14 mouse cellular contexts compared by ENCODE assay signal in the genomic region with DNA sequence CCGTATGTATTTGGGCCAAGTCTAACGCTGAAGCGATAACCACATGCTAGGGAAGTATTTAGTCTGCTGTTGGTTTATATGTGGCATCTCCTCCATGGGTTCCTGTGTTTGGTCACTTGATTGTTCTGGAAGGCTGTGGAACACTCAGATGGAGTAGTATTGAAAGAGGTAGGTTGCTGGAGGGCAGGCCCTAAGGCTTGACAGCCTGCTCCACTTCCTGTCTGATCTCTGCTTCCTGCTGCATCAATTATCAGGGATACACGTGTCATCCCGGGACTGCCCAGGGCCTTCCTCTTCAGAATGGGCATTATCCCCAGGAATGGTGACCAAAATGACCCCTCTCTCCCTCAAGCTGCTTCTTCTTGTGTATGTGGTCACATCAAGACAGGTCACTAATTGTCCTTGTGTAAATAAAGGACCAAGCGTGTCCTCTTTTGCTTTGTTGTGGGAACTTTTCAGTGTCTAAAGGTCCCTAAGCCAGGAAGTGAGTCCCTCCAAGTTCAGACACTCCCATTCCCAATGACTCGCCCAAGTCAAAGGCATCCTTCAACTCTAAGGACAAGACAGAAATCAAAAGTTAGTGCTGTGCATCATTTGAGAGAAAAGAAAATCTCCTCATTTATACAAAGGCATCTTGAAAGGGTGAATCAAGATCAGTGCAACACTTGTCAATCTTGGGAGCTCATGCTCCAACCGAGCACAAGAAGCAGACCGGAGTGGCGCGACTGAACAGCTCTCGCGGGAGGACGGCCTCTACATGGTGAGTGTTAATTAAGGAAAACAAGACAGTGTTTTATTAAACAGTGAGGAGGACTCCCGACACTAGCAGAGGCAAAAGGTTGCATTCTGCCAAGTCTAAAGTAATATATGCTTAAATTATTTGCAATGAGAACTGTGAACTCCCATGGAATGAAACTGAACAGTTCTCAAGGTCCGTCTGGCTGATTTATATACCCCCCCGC.
DNase-seq lines count a peak whose midpoint lies in the region; ATAC-seq and TF ChIP-seq lines count a peak whose summit lies in the region.
"Had no signal": no experiment of that assay in that cellular context is flagged by ENCODE, and none has a peak within 500 bp of the region (broad histone marks: within the 10 kb centered on the region; RNA-seq: fewer than 3 reads in every experiment).

No protein-coding gene starts in this region.

- TF ChIP-seq POLR2A in brain, embryonic 14.5 days (IDR thresholded peaks at IDR 0.05; ENCODE audit: borderline replicate concordance, extremely low read depth, insufficient read depth, insufficient read length, poor library complexity, severe bottlenecking) = no peak
- TF ChIP-seq POLR2A in thymus, adult 2 months (IDR thresholded peaks at IDR 0.05; ENCODE audit: control insufficient read depth, extremely low read depth, insufficient read depth, low read length, poor library complexity) = no peak

- H3K4me2 ChIP-seq in heart, embryonic 13.5 days = 0 out of 2 replicates have a peak overlapping the region, but pooled peaks have one; percentile 3
- H3K4me2 ChIP-seq: embryonic facial prominence, embryonic 13.5 days; liver, embryonic 15.5 days; neural tube, embryonic 12.5 days had no signal

- H3K27ac ChIP-seq in heart, embryonic 13.5 days (replicated peaks) = no peak overlapping the region
- no peak overlapping the region for H3K27ac ChIP-seq in thymus, adult 2 months (ENCODE audit: control insufficient read depth, insufficient read depth, low read length)
- H3K27ac ChIP-seq: embryonic facial prominence, embryonic 13.5 days; hindbrain, postnatal 0 days; limb, embryonic 10.5 days; liver, embryonic 15.5 days; neural tube, embryonic 12.5 days had no signal

- H3K4me3 ChIP-seq in heart, embryonic 13.5 days = no peak overlapping the region
- no peak overlapping the region for H3K4me3 ChIP-seq in thymus, adult 2 months (ENCODE audit: control insufficient read depth, insufficient read depth, low read length)
- H3K4me3 ChIP-seq: embryonic facial prominence, embryonic 13.5 days; limb, embryonic 10.5 days; liver, embryonic 15.5 days; neural tube, embryonic 12.5 days had no signal

- TF ChIP-seq CTCF in brain, embryonic 14.5 days (IDR thresholded peaks at IDR 0.05; ENCODE audit: borderline replicate concordance, extremely low read depth, insufficient read depth, insufficient read length) = no peak
- TF ChIP-seq CTCF in thymus, adult 2 months (IDR thresholded peaks at IDR 0.05; ENCODE audit: borderline replicate concordance, control insufficient read depth, extremely low read depth, insufficient read depth, low read length, poor library complexity) = no peak

- intact Hi-C loops in heart, postnatal 25 days (cut with DNase I) = loop anchor here (10.0 kb wide), 1 partner anchor 109 kb away; no protein-coding TSS in a partner anchor

- H3K9me3 ChIP-seq in heart, embryonic 13.5 days = no peaks in the 10 kb centered on the region
- H3K9me3 ChIP-seq: embryonic facial prominence, embryonic 13.5 days; limb, embryonic 10.5 days; liver, embryonic 15.5 days; neural tube, embryonic 12.5 days had no signal

- H3K9ac ChIP-seq in heart, embryonic 13.5 days = no peak overlapping the region
- H3K9ac ChIP-seq: embryonic facial prominence, embryonic 13.5 days; liver, embryonic 15.5 days; neural tube, embryonic 12.5 days had no signal

- H3K4me1 ChIP-seq in heart, embryonic 13.5 days = peaks cover 54% of the 10 kb centered on the region
- H3K4me1 ChIP-seq in thymus, adult 2 months (replicated peaks; ENCODE audit: control insufficient read depth, insufficient read depth, low read length) = no peaks in the 10 kb centered on the region; the same call in 1 of the 2 replicates
- H3K4me1 ChIP-seq: liver, embryonic 15.5 days had no signal

- DNase-seq in heart, postnatal 25 days (ENCODE audit: low spot score) = no peak
- DNase-seq in kidney, adult 18-20 months = peak; percentile 16
- DNase-seq in kidney, postnatal 10 days = no peak
- peak; percentile 60 for DNase-seq in brain, embryonic 14.5 days (ENCODE audit: low read depth)
- DNase-seq in kidney, adult 8-10 months = peak; percentile 11 to 20
- DNase-seq in thymus, adult 2 months = no peak
- DNase-seq: cerebellum, adult 8-10 months had no signal

- WGBS in heart, embryonic 13.5 days = 71% methylated on average over 17 of the region's 17 CpGs
- WGBS in thymus, adult 2 months = 95% methylated on average over 17 of the region's 17 CpGs

- no peak for ATAC-seq in heart, embryonic 13.5 days (ENCODE audit: extremely low read depth, insufficient number of reproducible peaks, low FRiP score, low TSS enrichment)
- no peak for ATAC-seq in activated CD4-positive, CD25-positive, alpha-beta regulatory T cell, adult 4 months
- ATAC-seq: hindbrain, postnatal 0 days had no signal

- peaks cover 8% of the 10 kb centered on the region; the same call in 1 of the 2 replicates for H3K36me3 ChIP-seq in heart, embryonic 13.5 days
- no peaks in the 10 kb centered on the region for H3K36me3 ChIP-seq in thymus, adult 2 months (ENCODE audit: control insufficient read depth, insufficient read depth, low read length)
- H3K36me3 ChIP-seq: limb, embryonic 10.5 days; liver, embryonic 15.5 days; neural tube, embryonic 12.5 days had no signal

- no peaks in the 10 kb centered on the region for H3K27me3 ChIP-seq in heart, embryonic 13.5 days (replicated peaks)
- H3K27me3 ChIP-seq in thymus, adult 2 months (ENCODE audit: control insufficient read depth, insufficient read depth, low read length) = no peaks in the 10 kb centered on the region
- H3K27me3 ChIP-seq: embryonic facial prominence, embryonic 13.5 days; liver, embryonic 15.5 days; neural tube, embryonic 12.5 days had no signal

Comparison
In these comparisons a context has a peak if more than half of its experiments do, and no peak if none do; other contexts are left out.
1. DNase-seq: peak in kidney, adult 18-20 months (single experiment), brain, embryonic 14.5 days (single experiment) and kidney, adult 8-10 months (2 of 2); none in heart, postnatal 25 days (single experiment), kidney, postnatal 10 days (single experiment) and thymus, adult 2 months (single experiment).